Mouse (Mus musculus) heart, adult 2 months (tissue): Measurements from ENCODE around the gene Sstr4. TPM values are rescaled to one million over a fixed set of nuclear protein-coding genes. Genes with fewer than 3 reads are reported as not detected.

ENCODE experiments used
- DNase-seq, 2 experiments: peaks; one replicate each; pipeline ENCODE4 v3.0.0; 2021
- H3K27ac ChIP-seq: fragments of 200-600 bp; 2 replicates; pipeline ENCODE4 v1.8.1; 2022
- H3K27me3 ChIP-seq: fragments of 200-500 bp; 2 replicates; pipeline ENCODE4 v1.6.1; 2012; ENCODE audit warnings: mild to moderate bottlenecking, low read length, inconsistent platforms, mixed read lengths; ENCODE audit not compliant: control insufficient read depth, insufficient read depth
- H3K36me3 ChIP-seq: fragments of 200-500 bp; 2 replicates; pipeline ENCODE4 v1.6.1; 2012; ENCODE audit warnings: low read length, inconsistent platforms; ENCODE audit not compliant: control insufficient read depth, insufficient read depth
- H3K4me1 ChIP-seq: fragments of 200-500 bp; 2 replicates; pipeline ENCODE4 v1.6.1; 2011; ENCODE audit warnings: low read length; ENCODE audit not compliant: control insufficient read depth, insufficient read depth
- H3K4me3 ChIP-seq: fragments of 200-600 bp; 2 replicates; pipeline ENCODE4 v1.8.1; 2022
- H3K79me2 ChIP-seq: fragments of 200-500 bp; replicated peaks from 2 replicates; pipeline ENCODE4 v1.6.1; 2012; ENCODE audit warnings: mild to moderate bottlenecking, inconsistent platforms, low read length, moderate library complexity, mixed read lengths; ENCODE audit not compliant: control insufficient read depth, insufficient read depth
- H3K9ac ChIP-seq: fragments of 200-500 bp; 2 replicates; pipeline ENCODE4 v1.6.1; 2012; ENCODE audit warnings: low read depth, mild to moderate bottlenecking, control low read depth, inconsistent platforms, low read length, mixed read lengths
- CTCF ChIP-seq: fragments of 200-600 bp; IDR thresholded peaks from 2 replicates; pipeline ENCODE4 v1.8.1; 2022; ENCODE audit warnings: antibody characterized with exemption, mild to moderate bottlenecking, moderate library complexity
- EP300 ChIP-seq: fragments of 200-500 bp; IDR thresholded peaks from 2 replicates; pipeline ENCODE4 v1.6.1; 2011; ENCODE audit warnings: low read depth, low read length, control low read depth; ENCODE audit not compliant: insufficient read depth
- POLR2A ChIP-seq: fragments of 200-500 bp; IDR thresholded peaks from 2 replicates; pipeline ENCODE4 v1.6.1; 2011; ENCODE audit warnings: mild to moderate bottlenecking, low read depth, low read length, control low read depth; ENCODE audit not compliant: insufficient read depth
- WGBS: fragments of 180-500 bp; shearing (Covaris S2); methylation state at CpG from one replicate; pipeline ENCODE4 v1.1.7; 2018; 5-methylcytosine and 5-hydroxymethylcytosine counted together
- intact Hi-C: fragments of 180-260 bp; cut with DNase I; formaldehyde crosslinking; loops from one replicate; pipeline ENCODE4 v1.15.1; 2025
- polyA plus RNA-seq: library from polyadenylated mRNA; depleted of rRNA; stranded (reverse); fragments of >200 nt; gene quantifications from 2 replicates; pipeline ENCODE4 v1.2.3, GENCODE M21; 2012
- total RNA-seq, 2 experiments: library from RNA; stranded (reverse); gene quantifications; 2 replicates each; pipeline ENCODE4 v1.2.3; 2021

Gene Sstr4
- total and polyA plus RNA-seq, 3 experiments: 1.1 to 2.0 (median 1.4) TPM

GRCm38 (mm10) chr2:148387652-148388581 lies 7.2 kb upstream of the Sstr4 start:
- WGBS: 59% methylated on average over 6 of the region's 6 CpGs
- 0 out of 2 replicates have a peak overlapping the region, but pooled peaks have one; percentile 12 for H3K27ac ChIP-seq

GRCm38 (mm10) chr2:148393149-148393548 lies 2.0 kb upstream of the Sstr4 start:
- TF ChIP-seq POLR2A (no peak), CTCF (no peak), EP300 (no peak)

More at GRCm38 (mm10) chr2:148387652-148388581, 7.2 kb upstream of the Sstr4 start:
- Histone ChIP-seq H3K4me3 (no peak overlapping the region), H3K9ac (no peak overlapping the region), H3K27me3 (no peaks in the 10 kb centered on the region), H3K36me3 (peaks cover 2% of the 10 kb centered on the region; the same call in 1 of the 2 replicates), H3K79me2 (no peaks in the 10 kb centered on the region), H3K4me1 (peaks cover under 1% of the 10 kb centered on the region; the same call in 1 of the 2 replicates)
- DNase-seq: no peak
- intact Hi-C loops: no loop called here
- TF ChIP-seq POLR2A (no peak), CTCF (no peak), EP300 (no peak)

GRCm38 (mm10) chr2:148393846-148394245 lies 1.3 kb upstream of the Sstr4 start:
- H3K4me3 ChIP-seq: no peak overlapping the region
- intact Hi-C loops: loop anchor here (2.0 kb wide), 1 partner anchor 45 kb away; no protein-coding TSS in a partner anchor
- no peaks in the 10 kb centered on the region for H3K79me2 ChIP-seq
- peaks cover 19% of the 10 kb centered on the region for H3K4me1 ChIP-seq
- TF ChIP-seq CTCF: no peak
- TF ChIP-seq POLR2A: no peak
- TF ChIP-seq EP300: no peak
- no peak overlapping the region for H3K27ac ChIP-seq
- H3K9ac ChIP-seq: no peak overlapping the region
- peaks cover 12% of the 10 kb centered on the region for H3K36me3 ChIP-seq
- H3K27me3 ChIP-seq: no peaks in the 10 kb centered on the region; the same call in 1 of the 2 replicates
- no peak for DNase-seq

More at GRCm38 (mm10) chr2:148393149-148393548, 2.0 kb upstream of the Sstr4 start:
- peaks cover 16% of the 10 kb centered on the region for H3K4me1 ChIP-seq
- H3K27me3 ChIP-seq: no peaks in the 10 kb centered on the region; the same call in 1 of the 2 replicates
- peaks cover 6% of the 10 kb centered on the region for H3K36me3 ChIP-seq
- DNase-seq: no peak
- no peak overlapping the region for H3K4me3 ChIP-seq
- H3K27ac ChIP-seq: no peak overlapping the region
- intact Hi-C loops: no loop called here
- WGBS: 46% methylated on average over 1 of the region's 1 CpGs
- no peak overlapping the region for H3K9ac ChIP-seq
- no peaks in the 10 kb centered on the region for H3K79me2 ChIP-seq

- no peaks in the 10 kb centered on the region; the same call in 1 of the 2 replicates for H3K27me3 ChIP-seq
- no peaks in the 10 kb centered on the region for H3K79me2 ChIP-seq
- no peak for DNase-seq
- no peak overlapping the region for H3K4me3 ChIP-seq
- 72% methylated on average over 10 of the region's 10 CpGs for WGBS
- H3K9ac ChIP-seq: no peak overlapping the region
- peak overlapping the region; percentile 78; the same call in 1 of the 2 replicates for H3K27ac ChIP-seq
- peaks cover 16% of the 10 kb centered on the region for H3K36me3 ChIP-seq
- H3K4me1 ChIP-seq: peaks cover 19% of the 10 kb centered on the region
- TF ChIP-seq POLR2A (no peak), EP300 (no peak), CTCF (no peak)
- intact Hi-C loops: no loop called here
Observed at GRCm38 (mm10) chr2:148396209-148396608, 1.1 kb downstream of the Sstr4 start.

GRCm38 (mm10) chr2:148397015-148397783 lies 2.1 kb downstream of the Sstr4 start:
- 37% methylated on average over 11 of the region's 11 CpGs for WGBS
- Histone ChIP-seq H3K4me1 (peaks cover 22% of the 10 kb centered on the region), H3K27me3 (no peaks in the 10 kb centered on the region; the same call in 1 of the 2 replicates), H3K79me2 (no peaks in the 10 kb centered on the region), H3K27ac (peak overlapping the region; percentile 78), H3K9ac (peak overlapping the region; percentile 14; the same call in 1 of the 2 replicates), H3K4me3 (no peak overlapping the region), H3K36me3 (peaks cover 16% of the 10 kb centered on the region)
- intact Hi-C loops: no loop called here
- DNase-seq: no peak
- TF ChIP-seq EP300 (no peak), POLR2A (no peak), CTCF (no peak)

GRCm38 (mm10) chr2:148397784-148398100 lies 2.6 kb downstream of the Sstr4 start:
- Histone ChIP-seq H3K36me3 (peaks cover 16% of the 10 kb centered on the region), H3K9ac (peak overlapping the region; percentile 1; the same call in 1 of the 2 replicates), H3K79me2 (no peaks in the 10 kb centered on the region), H3K27me3 (no peaks in the 10 kb centered on the region; the same call in 1 of the 2 replicates), H3K27ac (peak overlapping the region; percentile 78), H3K4me3 (no peak overlapping the region), H3K4me1 (peaks cover 24% of the 10 kb centered on the region)
- 15% methylated on average over 1 of the region's 1 CpGs for WGBS
- intact Hi-C loops: no loop called here
- TF ChIP-seq CTCF (no peak), EP300 (0 out of 2 replicates have a peak, but pooled peaks have one; percentile 36)
- DNase-seq: peak; percentile 58 to 78
